Mouse (Mus musculus) gastrocnemius, postnatal 4 days (tissue): ENCODE measurements at regions not wholly inside any gene's neighbourhood (a gene's known extent, or its start where the extent isn't known, plus 50 kb on each side); places are given as distances from the start of the nearest gene placed in this dataset.
A peak's percentile ranks its signal among the peaks of the same experiment; 100 is the strongest.

ENCODE experiments used
- DNase-seq, 2 experiments: peaks; one replicate each; pipeline ENCODE4 v3.0.0; 2021 to 2022; ENCODE audit warnings: low spot score in 2 of 2, mixed read lengths in 2 of 2

GRCm38 (mm10) chr15:36427334-36427733 is 580.2 kb downstream of the Zfp706 start:
- no peak for DNase-seq

- DNase-seq, result no peak
Observed at GRCm38 (mm10) chr15:36425902-36426301, 581.7 kb downstream of the Zfp706 start.

GRCm38 (mm10) chr15:36424047-36424446 is 583.5 kb downstream of the Zfp706 start:
- no peak for DNase-seq

GRCm38 (mm10) chr15:36422781-36423180 is 584.8 kb downstream of the Zfp706 start:
- DNase-seq, result no peak

- no peak for DNase-seq
Observed at GRCm38 (mm10) chr15:36419943-36420480, 587.6 kb downstream of the Zfp706 start.

GRCm38 (mm10) chr15:36417426-36417825 is 590.1 kb downstream of the Zfp706 start:
- no peak for DNase-seq

- DNase-seq, result no peak
Observed at GRCm38 (mm10) chr15:36415552-36416249, 591.9 kb downstream of the Zfp706 start.

- no peak for DNase-seq
Observed at GRCm38 (mm10) chr15:36412016-36412415, 595.6 kb downstream of the Zfp706 start.

GRCm38 (mm10) chr15:36405446-36405845 is 602.1 kb downstream of the Zfp706 start:
- no peak for DNase-seq

GRCm38 (mm10) chr15:36403336-36404119 is 604.0 kb downstream of the Zfp706 start:
- DNase-seq, result no peak

GRCm38 (mm10) chr15:36402051-36402450 is 605.5 kb downstream of the Zfp706 start:
- no peak for DNase-seq

GRCm38 (mm10) chr15:36400311-36400840 is 607.2 kb downstream of the Zfp706 start:
- DNase-seq, result no peak

- peak in 1 of 2 experiments; percentile 38 for DNase-seq
Observed at GRCm38 (mm10) chr15:36399355-36400012, 608.1 kb downstream of the Zfp706 start.

GRCm38 (mm10) chr15:36398099-36398982 is 609.2 kb downstream of the Zfp706 start:
- no peak for DNase-seq

- no peak for DNase-seq
Observed at GRCm38 (mm10) chr15:36396791-36397190, 610.8 kb downstream of the Zfp706 start.

GRCm38 (mm10) chr15:36396245-36396644 is 611.3 kb downstream of the Zfp706 start:
- DNase-seq, result no peak

GRCm38 (mm10) chr15:36395672-36396050 is 611.9 kb downstream of the Zfp706 start:
- no peak for DNase-seq

- no peak for DNase-seq
Observed at GRCm38 (mm10) chr15:36394914-36395671, 612.5 kb downstream of the Zfp706 start.

- DNase-seq, result no peak
Observed at GRCm38 (mm10) chr15:36389775-36390174, 617.8 kb downstream of the Zfp706 start.

GRCm38 (mm10) chr15:36381228-36381671 is 626.3 kb downstream of the Zfp706 start:
- DNase-seq, result peak in 1 of 2 experiments; percentile 5
